Mouse (Mus musculus): ENCODE measurements around the gene Hdac9. TPM values are rescaled to one million over a fixed set of nuclear protein-coding genes. Genes with fewer than 3 reads are reported as not detected.
A peak's percentile ranks its signal among the peaks of the same experiment; 100 is the strongest.

The Hdac9 gene
- polyA plus RNA-seq, 1 experiment from 2014 or later: 9.6 TPM

DNA sequence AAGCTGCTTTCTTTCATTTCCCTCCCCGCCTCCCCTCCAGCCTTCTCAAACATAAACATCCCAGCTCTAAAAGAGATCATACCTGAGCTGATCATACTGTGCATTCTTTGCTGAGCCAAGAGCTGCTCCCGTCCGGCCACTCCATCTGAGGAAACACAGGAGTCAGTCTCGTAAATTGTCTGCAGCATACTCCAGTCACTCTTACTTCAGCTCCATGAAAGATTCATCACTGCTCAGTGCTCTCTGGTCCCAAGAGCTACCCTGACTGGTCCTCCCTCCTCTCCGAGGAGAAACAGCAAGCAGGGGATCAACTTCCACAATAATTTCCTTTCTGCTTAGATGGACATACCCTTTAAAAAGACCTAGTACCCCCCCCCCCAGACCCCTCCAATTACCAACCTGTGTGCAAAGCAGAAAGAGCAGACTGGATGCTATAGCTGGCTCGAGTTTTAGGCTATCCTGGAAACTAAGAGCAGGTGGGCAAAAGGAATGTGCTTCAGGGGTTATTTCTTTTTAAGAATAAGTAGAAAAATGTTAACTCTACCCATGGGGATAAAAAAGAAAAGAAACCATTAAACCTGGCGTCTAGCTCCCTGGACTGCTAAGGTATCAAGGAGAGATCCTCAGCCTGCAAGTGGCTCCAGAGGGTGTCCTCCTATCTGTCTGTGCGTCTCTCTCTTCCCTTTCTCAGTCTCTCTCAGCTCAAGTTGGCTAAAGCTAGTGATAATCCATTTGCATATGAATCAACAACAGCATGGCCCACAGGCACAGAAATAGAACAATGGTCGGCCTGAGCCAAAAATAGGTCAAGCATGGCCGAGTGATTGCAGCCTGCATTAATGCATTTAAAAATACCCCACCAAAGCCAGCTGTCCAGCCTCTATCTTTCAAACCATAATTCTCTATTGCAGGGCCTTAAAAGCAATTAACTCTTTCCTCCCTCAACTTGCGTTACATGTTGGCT, 388.4 kb downstream of the Hdac9 start:
- peak overlapping the region; percentile 39 for H3K4me2 ChIP-seq (ENCODE audit: low read length)
- H3K4me3 ChIP-seq (ENCODE audit: low read depth, low read length): peak overlapping the region; percentile 27
- DNase-seq (ENCODE audit: low spot score) (peak; percentile 83), ATAC-seq (peak; percentile 91)
- peak overlapping the region; percentile 61; the same call in 1 of the 2 replicates for H3K9ac ChIP-seq (ENCODE audit: low read length)
- peaks cover 25% of the 10 kb centered on the region for H3K4me1 ChIP-seq (ENCODE audit: control insufficient read depth, insufficient read depth, low read length)
- peak overlapping the region; percentile 45 for H3K27ac ChIP-seq (ENCODE audit: low read depth, low read length)
- H3K36me3 ChIP-seq (ENCODE audit: control insufficient read depth, insufficient read depth, low read length): no peaks in the 10 kb centered on the region
- H3K27me3 ChIP-seq (replicated peaks; ENCODE audit: control insufficient read depth, insufficient read depth, low read length): no peaks in the 10 kb centered on the region
- WGBS: 3% methylated on average over 11 of the region's 11 CpGs
- no peaks in the 10 kb centered on the region for H3K9me3 ChIP-seq (replicated peaks; ENCODE audit: control insufficient read depth, low read length)

DNA sequence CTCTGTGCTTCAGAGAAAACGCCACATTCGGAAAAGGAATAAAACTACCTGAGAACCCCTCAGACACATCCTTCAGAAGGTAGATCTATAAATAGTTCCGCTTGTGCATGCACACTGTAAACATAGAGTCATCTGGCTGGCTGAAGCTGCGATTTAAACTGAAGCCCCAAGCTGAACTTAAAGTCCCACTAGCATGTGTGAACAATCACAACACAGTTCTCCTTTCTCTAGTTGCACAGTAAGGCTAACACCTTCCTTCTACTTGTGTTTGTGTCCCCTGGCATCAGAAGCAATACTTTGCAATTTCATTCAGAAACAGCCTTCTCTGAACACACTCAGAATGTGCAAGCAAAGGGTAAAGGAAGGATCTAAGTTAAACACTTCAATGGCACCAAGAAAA, 389.1 kb downstream of the Hdac9 start:
- Histone ChIP-seq H3K4me2 (ENCODE audit: low read length) (peak overlapping the region; percentile 39), H3K9me3 (replicated peaks; ENCODE audit: control insufficient read depth, low read length) (no peaks in the 10 kb centered on the region), H3K27ac (ENCODE audit: low read depth, low read length) (peak overlapping the region; percentile 45), H3K9ac (ENCODE audit: low read length) (peak overlapping the region; percentile 61; the same call in 1 of the 2 replicates), H3K36me3 (ENCODE audit: control insufficient read depth, insufficient read depth, low read length) (no peaks in the 10 kb centered on the region), H3K27me3 (replicated peaks; ENCODE audit: control insufficient read depth, insufficient read depth, low read length) (no peaks in the 10 kb centered on the region), H3K4me1 (ENCODE audit: control insufficient read depth, insufficient read depth, low read length) (peaks cover 25% of the 10 kb centered on the region), H3K4me3 (ENCODE audit: low read depth, low read length) (peak overlapping the region; percentile 27)
- ATAC-seq (no peak), DNase-seq (ENCODE audit: low spot score) (peak; percentile 23)
- WGBS: 52% methylated on average over 4 of the region's 4 CpGs

DNA sequence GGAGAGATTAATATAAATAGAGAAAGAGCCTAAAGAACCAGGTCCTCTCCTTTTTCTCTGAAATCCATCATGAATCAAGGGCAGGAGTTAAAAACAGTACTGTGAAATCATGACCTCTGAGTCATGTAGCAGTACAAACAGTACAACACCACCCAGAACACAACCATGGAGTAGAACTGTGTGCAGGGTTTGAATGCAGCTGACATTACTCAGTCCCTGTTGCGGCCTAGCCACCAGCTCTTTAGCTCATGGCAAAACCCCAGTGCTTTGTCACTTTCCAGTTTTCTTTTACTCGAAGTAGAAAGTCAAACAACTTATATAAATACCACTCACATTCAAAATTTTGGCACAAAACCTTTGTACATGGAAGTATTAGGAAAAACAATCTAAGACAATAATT, 395.4 kb downstream of the Hdac9 start:
- H3K4me3 ChIP-seq (ENCODE audit: low read depth, low read length): no peak overlapping the region
- ATAC-seq (no peak), DNase-seq (ENCODE audit: low spot score) (no peak)
- H3K27me3 ChIP-seq (replicated peaks; ENCODE audit: control insufficient read depth, insufficient read depth, low read length): no peaks in the 10 kb centered on the region
- no peak overlapping the region for H3K27ac ChIP-seq (ENCODE audit: low read depth, low read length)
- H3K4me2 ChIP-seq (ENCODE audit: low read length): no peak overlapping the region
- 86% methylated on average over 2 of the region's 2 CpGs for WGBS
- H3K4me1 ChIP-seq (ENCODE audit: control insufficient read depth, insufficient read depth, low read length): no peaks in the 10 kb centered on the region; the same call in 1 of the 2 replicates
- H3K36me3 ChIP-seq (ENCODE audit: control insufficient read depth, insufficient read depth, low read length): no peaks in the 10 kb centered on the region
- H3K9me3 ChIP-seq (replicated peaks; ENCODE audit: control insufficient read depth, low read length): no peaks in the 10 kb centered on the region
- no peak overlapping the region for H3K9ac ChIP-seq (ENCODE audit: low read length)

DNA sequence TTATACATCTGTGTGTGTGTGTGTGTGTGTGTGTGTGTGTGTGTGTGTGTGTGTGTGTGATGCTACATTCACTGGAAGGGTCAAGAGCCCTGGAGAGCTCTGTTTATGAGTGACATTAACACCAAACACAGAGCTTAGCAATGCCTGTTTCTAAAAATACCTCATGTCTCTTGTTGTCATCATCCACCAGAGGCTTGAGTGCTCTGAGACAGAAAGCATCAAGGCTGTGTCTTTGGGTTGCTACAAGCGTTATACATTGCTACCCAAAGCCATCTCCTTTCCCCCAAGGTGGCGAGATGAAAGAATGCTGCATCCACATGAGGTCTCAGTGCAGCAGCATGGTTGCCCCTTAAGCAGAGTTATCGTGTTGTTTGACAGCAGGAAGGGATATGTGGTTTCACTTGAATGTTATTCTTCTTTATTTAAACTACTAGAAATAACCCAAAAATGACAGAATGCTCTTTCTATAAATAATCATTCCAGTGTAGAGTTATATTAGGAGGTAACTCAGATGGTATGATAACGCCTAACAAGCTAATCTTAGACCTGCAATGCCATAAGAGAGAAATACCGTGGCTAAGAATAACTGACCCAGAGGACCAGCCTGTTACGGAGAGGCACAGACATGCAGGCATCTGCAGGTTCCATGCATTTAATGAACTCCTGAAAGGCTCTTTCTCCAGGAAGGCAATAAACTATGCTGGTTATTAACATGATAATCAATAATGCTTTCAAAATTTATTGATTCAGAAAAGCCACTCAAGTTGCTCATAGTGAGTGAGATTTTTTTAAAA, 399.9 kb downstream of the Hdac9 start:
- no peak overlapping the region for H3K4me2 ChIP-seq (ENCODE audit: low read length)
- no peak for ATAC-seq
- no peaks in the 10 kb centered on the region; the same call in 1 of the 2 replicates for H3K4me1 ChIP-seq (ENCODE audit: control insufficient read depth, insufficient read depth, low read length)
- DNase-seq (ENCODE audit: low spot score): no peak
- no peaks in the 10 kb centered on the region for H3K9me3 ChIP-seq (replicated peaks; ENCODE audit: control insufficient read depth, low read length)
- H3K4me3 ChIP-seq (ENCODE audit: low read depth, low read length): no peak overlapping the region
- no peaks in the 10 kb centered on the region for H3K36me3 ChIP-seq (ENCODE audit: control insufficient read depth, insufficient read depth, low read length)
- no peak overlapping the region for H3K27ac ChIP-seq (ENCODE audit: low read depth, low read length)
- H3K9ac ChIP-seq (ENCODE audit: low read length): no peak overlapping the region
- H3K27me3 ChIP-seq (replicated peaks; ENCODE audit: control insufficient read depth, insufficient read depth, low read length): no peaks in the 10 kb centered on the region
- WGBS: 75% methylated on average over 6 of the region's 6 CpGs

DNA sequence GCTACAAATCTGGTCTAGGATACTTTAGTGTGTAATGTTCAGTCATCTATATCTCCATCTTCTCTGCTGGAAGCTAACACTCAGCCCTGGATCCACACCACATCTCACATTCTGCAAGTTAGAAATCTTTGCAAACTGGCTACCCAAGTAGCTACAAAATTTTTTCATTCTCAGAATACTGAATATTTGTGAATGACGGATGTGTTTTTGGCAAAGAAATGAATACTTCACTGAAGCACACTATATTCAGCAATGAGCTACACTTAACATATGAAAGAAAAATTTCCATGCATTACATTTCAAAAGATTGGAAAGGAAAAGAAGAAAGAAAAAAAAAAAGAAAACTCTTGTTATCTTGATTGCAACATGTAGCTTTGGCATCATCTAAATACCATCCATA, 410.6 kb downstream of the Hdac9 start:
- ATAC-seq (no peak), DNase-seq (ENCODE audit: low spot score) (no peak)
- 88% methylated on average over 1 of the region's 1 CpGs for WGBS
- H3K4me3 ChIP-seq (ENCODE audit: low read depth, low read length): no peak overlapping the region
- H3K27me3 ChIP-seq (replicated peaks; ENCODE audit: control insufficient read depth, insufficient read depth, low read length): no peaks in the 10 kb centered on the region
- H3K36me3 ChIP-seq (ENCODE audit: control insufficient read depth, insufficient read depth, low read length): no peaks in the 10 kb centered on the region
- H3K4me1 ChIP-seq (ENCODE audit: control insufficient read depth, insufficient read depth, low read length): no peaks in the 10 kb centered on the region
- no peak overlapping the region for H3K9ac ChIP-seq (ENCODE audit: low read length)
- no peaks in the 10 kb centered on the region for H3K9me3 ChIP-seq (replicated peaks; ENCODE audit: control insufficient read depth, low read length)
- H3K4me2 ChIP-seq (ENCODE audit: low read length): no peak overlapping the region
- no peak overlapping the region for H3K27ac ChIP-seq (ENCODE audit: low read depth, low read length)

GRCm38 (mm10) chr12:34498751-34499626, 417.9 kb downstream of the Hdac9 start:
- Histone ChIP-seq H3K4me2 (ENCODE audit: low read length) (no peak overlapping the region), H3K27ac (ENCODE audit: low read depth, low read length) (peak overlapping the region; percentile 48; the same call in 1 of the 2 replicates), H3K4me3 (ENCODE audit: low read depth, low read length) (no peak overlapping the region), H3K9me3 (replicated peaks; ENCODE audit: control insufficient read depth, low read length) (no peaks in the 10 kb centered on the region), H3K27me3 (replicated peaks; ENCODE audit: control insufficient read depth, insufficient read depth, low read length) (no peaks in the 10 kb centered on the region), H3K36me3 (ENCODE audit: control insufficient read depth, insufficient read depth, low read length) (no peaks in the 10 kb centered on the region), H3K4me1 (ENCODE audit: control insufficient read depth, insufficient read depth, low read length) (peaks cover 10% of the 10 kb centered on the region; the same call in 1 of the 2 replicates), H3K9ac (ENCODE audit: low read length) (no peak overlapping the region)
- peak; percentile 40; the same call in 1 of the 2 replicates for ATAC-seq
- 54% methylated on average over 9 of the region's 9 CpGs for WGBS
- DNase-seq (ENCODE audit: low spot score): peak; percentile 55

DNA sequence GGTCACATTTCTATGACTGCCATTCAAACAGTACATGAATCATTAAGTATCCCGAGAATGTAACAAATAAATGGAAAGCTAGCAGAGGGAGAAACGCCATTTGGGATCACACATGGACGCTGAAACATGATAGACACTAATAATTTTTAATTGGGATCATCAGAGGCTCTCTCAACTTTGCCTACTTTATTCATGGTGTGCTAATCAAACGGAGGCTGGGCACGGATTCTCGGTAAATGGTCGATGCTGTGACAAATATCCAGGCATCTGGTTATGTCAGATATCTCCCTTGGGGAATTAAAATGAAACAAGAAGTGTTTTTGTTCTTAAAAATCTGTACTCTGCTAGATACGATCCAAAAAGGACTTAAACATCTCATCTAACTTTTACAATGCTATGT, 418.6 kb downstream of the Hdac9 start:
- H3K4me2 ChIP-seq (ENCODE audit: low read length): no peak overlapping the region
- H3K27ac ChIP-seq (ENCODE audit: low read depth, low read length): no peak overlapping the region
- no peak overlapping the region for H3K4me3 ChIP-seq (ENCODE audit: low read depth, low read length)
- H3K27me3 ChIP-seq (replicated peaks; ENCODE audit: control insufficient read depth, insufficient read depth, low read length): no peaks in the 10 kb centered on the region
- H3K9me3 ChIP-seq (replicated peaks; ENCODE audit: control insufficient read depth, low read length): no peaks in the 10 kb centered on the region
- ATAC-seq: peak; percentile 57; the same call in 1 of the 2 replicates
- no peak overlapping the region for H3K9ac ChIP-seq (ENCODE audit: low read length)
- peak; percentile 65 for DNase-seq (ENCODE audit: low spot score)
- WGBS: 33% methylated on average over 8 of the region's 8 CpGs
- no peaks in the 10 kb centered on the region for H3K36me3 ChIP-seq (ENCODE audit: control insufficient read depth, insufficient read depth, low read length)
- H3K4me1 ChIP-seq (ENCODE audit: control insufficient read depth, insufficient read depth, low read length): peaks cover 10% of the 10 kb centered on the region; the same call in 1 of the 2 replicates

- WGBS: 39% methylated on average over 3 of the region's 3 CpGs
- Histone ChIP-seq H3K27me3 (replicated peaks; ENCODE audit: control insufficient read depth, insufficient read depth, low read length) (no peaks in the 10 kb centered on the region), H3K4me1 (ENCODE audit: control insufficient read depth, insufficient read depth, low read length) (peaks cover 10% of the 10 kb centered on the region; the same call in 1 of the 2 replicates), H3K9ac (ENCODE audit: low read length) (no peak overlapping the region), H3K36me3 (ENCODE audit: control insufficient read depth, insufficient read depth, low read length) (no peaks in the 10 kb centered on the region), H3K9me3 (replicated peaks; ENCODE audit: control insufficient read depth, low read length) (no peaks in the 10 kb centered on the region), H3K4me3 (ENCODE audit: low read depth, low read length) (no peak overlapping the region), H3K27ac (ENCODE audit: low read depth, low read length) (no peak overlapping the region; the same call in 1 of the 2 replicates), H3K4me2 (ENCODE audit: low read length) (no peak overlapping the region; the same call in 1 of the 2 replicates)
- ATAC-seq (peak; percentile 78), DNase-seq (ENCODE audit: low spot score) (peak; percentile 65)
Measured at GRCm38 (mm10) chr12:34497702-34498101, 419.2 kb downstream of the Hdac9 start.

All from forebrain, embryonic 14.5 days (tissue).